In genomic region chr16:32814539-32814938, GRCm38 (mm10) we compare ENCODE assay signal across 8 mouse cellular contexts. TPM values are rescaled to one million over a fixed set of nuclear protein-coding genes. Genes with fewer than 3 reads are reported as not detected.
DNase-seq lines count a peak whose midpoint lies in the region; ATAC-seq and TF ChIP-seq lines count a peak whose summit lies in the region.

No protein-coding gene starts in this region.

- peak overlapping the region; percentile 53 for H3K4me3 ChIP-seq in ES-Bruce4 (ENCODE audit: low read depth, low read length)
- H3K4me3 ChIP-seq in lung, embryonic 15.5 days: peak overlapping the region; percentile 30
- peak overlapping the region; percentile 42 for H3K4me3 ChIP-seq in olfactory bulb, adult 2 months (ENCODE audit: insufficient read depth, low read depth, low read length)

- no peaks in the 10 kb centered on the region for H3K27me3 ChIP-seq in ES-Bruce4 (ENCODE audit: control insufficient read depth, insufficient read depth, low read length, poor library complexity, severe bottlenecking)
- H3K27me3 ChIP-seq in lung, embryonic 15.5 days: no peaks in the 10 kb centered on the region

- no peak for TF ChIP-seq POLR2A in ES-Bruce4 (IDR thresholded peaks at IDR 0.05; ENCODE audit: insufficient read depth, low read length)
- TF ChIP-seq POLR2A in olfactory bulb, adult 2 months (IDR thresholded peaks at IDR 0.05; ENCODE audit: insufficient read depth, low read depth, low read length): no peak

- H3K4me2 ChIP-seq in lung, embryonic 15.5 days: peak overlapping the region; percentile 56

- H3K9me3 ChIP-seq in ES-Bruce4 (replicated peaks; ENCODE audit: control insufficient read depth, insufficient read depth, low read length, poor library complexity, severe bottlenecking): no peaks in the 10 kb centered on the region
- no peaks in the 10 kb centered on the region for H3K9me3 ChIP-seq in lung, embryonic 15.5 days

- peaks cover 8% of the 10 kb centered on the region for H3K4me1 ChIP-seq in ES-Bruce4 (ENCODE audit: control insufficient read depth, insufficient read depth, low read length)
- H3K4me1 ChIP-seq in lung, embryonic 15.5 days: peaks cover 18% of the 10 kb centered on the region
- H3K4me1 ChIP-seq in olfactory bulb, adult 2 months (ENCODE audit: control insufficient read depth, insufficient read depth, low read length): peaks cover 5% of the 10 kb centered on the region; the same call in 1 of the 2 replicates

- 0 out of 2 replicates have a peak, but pooled peaks have one; percentile 6 for ATAC-seq in lung, embryonic 15.5 days (ENCODE audit: borderline replicate concordance, extremely low read depth, low FRiP score, low TSS enrichment)

- H3K27ac ChIP-seq in ES-Bruce4 (ENCODE audit: insufficient read depth, low read length): no peak overlapping the region
- H3K27ac ChIP-seq in lung, embryonic 15.5 days: peak overlapping the region; percentile 62
- H3K27ac ChIP-seq in olfactory bulb, adult 2 months (ENCODE audit: insufficient read depth, low read depth, low read length): no peak overlapping the region

- TF ChIP-seq CTCF in ES-Bruce4 (IDR thresholded peaks at IDR 0.05; ENCODE audit: low read depth, low read length): no peak
- no peak for TF ChIP-seq CTCF in olfactory bulb, adult 2 months (IDR thresholded peaks at IDR 0.05; ENCODE audit: insufficient read depth, low read depth, low read length)

- 11% methylated on average over 14 of the region's 14 CpGs for WGBS in lung, embryonic 15.5 days
- WGBS in olfactory bulb, adult 2 months: 24% methylated on average over 14 of the region's 14 CpGs

- TF ChIP-seq EP300 in ES-Bruce4 (IDR thresholded peaks at IDR 0.05; ENCODE audit: insufficient read depth, low read depth, low read length): 0 out of 2 replicates have a peak, but pooled peaks have one; percentile 14

- peak; percentile 51 for DNase-seq in 3134 (ENCODE audit: extremely low read depth, insufficient read length, low spot score)
- DNase-seq in embryo, embryonic 10.5 days (ENCODE audit: low spot score): peak; percentile 45
- peak; percentile 28 to 34 for DNase-seq in heart, adult 9 months (ENCODE audit: low spot score in 2 of 2)
- peak; percentile 35 to 41 for DNase-seq in kidney, adult 8-10 months
- DNase-seq in ovary, adult 18-20 months (ENCODE audit: low spot score): no peak

- no peak overlapping the region for H3K9ac ChIP-seq in ES-Bruce4 (ENCODE audit: low read depth, poor library complexity, severe bottlenecking)
- peak overlapping the region; percentile 27 for H3K9ac ChIP-seq in lung, embryonic 15.5 days

- no peaks in the 10 kb centered on the region for H3K36me3 ChIP-seq in ES-Bruce4 (ENCODE audit: control insufficient read depth, insufficient read depth, low read length, poor library complexity, severe bottlenecking)
- H3K36me3 ChIP-seq in lung, embryonic 15.5 days: no peaks in the 10 kb centered on the region

RNA-seq across cellular contexts. Expression of gene Smbd1, which starts 4.3 kb away (rescaled TPM):
- not detected in 2 replicates for polyA plus RNA-seq in ES-Bruce4 (2011; ENCODE audit: insufficient read depth, insufficient read length, low read depth, missing spikeins)
- polyA plus RNA-seq in lung, embryonic 15.5 days (2015; fragmentation: Nextera tagmentation; extraction: Ambion mirVana): not detected in 2 replicates
- polyA plus RNA-seq in olfactory bulb, adult 2 months (2012; ENCODE audit: insufficient read depth, insufficient read length, low replicate concordance, missing spikeins): not detected in 2 replicates

RNA-seq across cellular contexts. Expression of gene Muc20, which starts 17.3 kb away (rescaled TPM):
- not detected in 2 replicates for polyA plus RNA-seq in ES-Bruce4 (2011; ENCODE audit: insufficient read depth, insufficient read length, low read depth, missing spikeins)
- 0.04 and 0.09 TPM in 2 replicates for polyA plus RNA-seq in lung, embryonic 15.5 days (2015; fragmentation: Nextera tagmentation; extraction: Ambion mirVana)
- polyA plus RNA-seq in olfactory bulb, adult 2 months (2012; ENCODE audit: insufficient read depth, insufficient read length, low replicate concordance, missing spikeins): not detected in 2 replicates
